Mouse (Mus musculus) myocyte (in vitro differentiated cells): Measurements from ENCODE around the gene Dglucy.

Experiments used
- MAX ChIP-seq: IDR thresholded peaks from one replicate; pipeline ENCODE4 v1.6.1; 2011; ENCODE audit warnings: low read depth, mild to moderate bottlenecking, control low read depth
- MYOD1 ChIP-seq, 3 experiments: IDR thresholded peaks; one replicate each; pipeline ENCODE4 v1.6.1; 2011; ENCODE audit warnings: control low read depth in 2 of 3, low read depth in 2 of 3, mild to moderate bottlenecking in 2 of 3, moderate library complexity in 1 of 3; ENCODE audit not compliant: insufficient read length in 2 of 3, control insufficient read depth in 1 of 3
- MYOG ChIP-seq, 3 experiments: IDR thresholded peaks; one replicate each; pipeline ENCODE4 v1.6.1; 2011; ENCODE audit warnings: control low read depth in 2 of 3, low read depth in 2 of 3, mild to moderate bottlenecking in 2 of 3; ENCODE audit not compliant: insufficient read length in 2 of 3, control insufficient read depth in 1 of 3, insufficient read depth in 1 of 3
- POLR2A ChIP-seq: IDR thresholded peaks from one replicate; pipeline ENCODE4 v1.6.1; 2011; ENCODE audit warnings: low read depth, mild to moderate bottlenecking, control low read depth, moderate library complexity; ENCODE audit not compliant: insufficient read length
- POLR2AphosphoS2 ChIP-seq: IDR thresholded peaks from one replicate; pipeline ENCODE4 v1.6.1; 2011; ENCODE audit warnings: low read depth, control low read depth; ENCODE audit not compliant: insufficient read length
- REST ChIP-seq: IDR thresholded peaks from one replicate; pipeline ENCODE4 v1.6.1; 2011; ENCODE audit warnings: mild to moderate bottlenecking, control low read depth, moderate library complexity; ENCODE audit not compliant: insufficient read depth, insufficient read length
- SRF ChIP-seq: IDR thresholded peaks from one replicate; pipeline ENCODE4 v1.6.1; 2011; ENCODE audit warnings: low read depth; ENCODE audit not compliant: control insufficient read depth, insufficient read length
- TCF12 ChIP-seq: IDR thresholded peaks from one replicate; pipeline ENCODE4 v1.6.1; 2011; ENCODE audit warnings: mild to moderate bottlenecking, control low read depth; ENCODE audit not compliant: poor library complexity, insufficient read depth, severe bottlenecking
- TCF3 ChIP-seq: IDR thresholded peaks from one replicate; pipeline ENCODE4 v1.6.1; 2011; ENCODE audit warnings: low read depth, control low read depth; ENCODE audit not compliant: insufficient read length
- USF1 ChIP-seq: IDR thresholded peaks from one replicate; pipeline ENCODE4 v1.6.1; 2011; ENCODE audit warnings: low read depth, mild to moderate bottlenecking, control low read depth, moderate library complexity

DNA sequence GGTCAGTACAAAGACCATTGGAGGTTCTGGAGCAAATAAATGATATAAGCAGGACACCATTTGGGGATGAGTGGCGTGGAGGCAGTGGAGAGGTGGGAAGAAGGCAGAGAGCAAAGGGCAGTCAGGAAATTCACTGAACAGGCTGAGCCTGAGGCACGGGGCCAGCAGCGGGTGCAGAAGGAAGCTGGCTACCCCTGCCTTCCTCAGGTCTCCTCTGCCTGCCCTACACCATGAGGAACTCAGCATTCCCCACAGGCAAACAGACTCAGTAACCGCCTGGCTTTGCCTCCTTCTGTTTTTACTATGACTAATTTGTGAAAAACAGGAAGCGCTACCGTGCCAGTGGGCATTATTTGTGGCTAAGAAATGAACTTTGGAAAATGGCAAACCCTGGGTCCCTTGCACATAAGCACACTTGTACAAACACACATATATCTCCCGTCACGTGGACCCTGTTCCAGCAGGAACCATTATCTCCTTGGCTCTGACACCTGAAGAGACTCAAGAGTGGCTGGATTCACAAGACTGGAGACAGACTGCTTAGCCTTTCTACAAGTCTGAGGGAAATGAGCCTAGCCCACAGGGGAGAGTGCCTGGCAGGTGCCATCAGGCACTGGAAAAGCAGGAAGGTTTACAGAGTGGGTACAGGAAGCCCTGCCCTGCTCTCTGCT lies 2.8 kb upstream of the Dglucy start:
- TF ChIP-seq POLR2A: no peak
- TF ChIP-seq USF1: peak; percentile 45
- no peak for TF ChIP-seq TCF3
- no peak for TF ChIP-seq MAX
- no peak for TF ChIP-seq POLR2AphosphoS2
- TF ChIP-seq REST: no peak
- no peak for TF ChIP-seq MYOG (IDR thresholded peaks at IDR 0.05; ENCODE audit: control insufficient read depth in 1 of 3, insufficient read depth in 1 of 3, insufficient read length in 2 of 3, low read depth in 2 of 3)
- TF ChIP-seq TCF12: no peak
- TF ChIP-seq MYOD1 (IDR thresholded peaks at IDR 0.05; ENCODE audit: control insufficient read depth in 1 of 3, insufficient read length in 2 of 3, low read depth in 2 of 3): no peak
- TF ChIP-seq SRF: no peak
